Mouse (Mus musculus): ENCODE results near the gene Krt81.
A peak's percentile ranks its signal among the peaks of the same experiment; 100 is the strongest.

Krt81 gene

GRCm38 (mm10) chr15:101454774-101455173, 8.8 kb downstream of the Krt81 start:
- DNase-seq (ENCODE audit: low read depth in 1 of 2, low spot score in 2 of 2) = no peak

GRCm38 (mm10) chr15:101453093-101453736, 10.3 kb downstream of the Krt81 start:
- peak in 1 of 2 experiments; percentile 69 for DNase-seq (ENCODE audit: low read depth in 1 of 2, low spot score in 2 of 2)

GRCm38 (mm10) chr15:101447444-101447843, 16.1 kb downstream of the Krt81 start, which contains the start of gene Krt88:
TSS of gene Krt88 (plus strand) at chr15:101447744.
- no peak for DNase-seq (ENCODE audit: low read depth in 1 of 2, low spot score in 2 of 2)

- DNase-seq (ENCODE audit: low read depth in 1 of 2, low spot score in 2 of 2) = no peak
Measured at GRCm38 (mm10) chr15:101446572-101446971, 17.0 kb downstream of the Krt81 start.

GRCm38 (mm10) chr15:101440837-101441236, 22.7 kb downstream of the Krt81 start:
- DNase-seq (ENCODE audit: low read depth in 1 of 2, low spot score in 2 of 2) = no peak

GRCm38 (mm10) chr15:101438555-101438954, 25.0 kb downstream of the Krt81 start, which contains the start of gene Krt87:
TSS of gene Krt87 (minus strand) at chr15:101438804.
- DNase-seq (ENCODE audit: low read depth in 1 of 2, low spot score in 2 of 2) = no peak

- no peak for DNase-seq (ENCODE audit: low read depth in 1 of 2, low spot score in 2 of 2)
Measured at GRCm38 (mm10) chr15:101436611-101437010, 26.9 kb downstream of the Krt81 start.

GRCm38 (mm10) chr15:101424914-101425313, 38.6 kb downstream of the Krt81 start:
- no peak for DNase-seq (ENCODE audit: low read depth in 1 of 2, low spot score in 2 of 2)

GRCm38 (mm10) chr15:101420903-101421302, 42.6 kb downstream of the Krt81 start:
- DNase-seq (ENCODE audit: low read depth in 1 of 2, low spot score in 2 of 2) = no peak

GRCm38 (mm10) chr15:101418950-101419349, 44.6 kb downstream of the Krt81 start:
- DNase-seq (ENCODE audit: low read depth in 1 of 2, low spot score in 2 of 2) = no peak

GRCm38 (mm10) chr15:101414807-101415565, 48.6 kb downstream of the Krt81 start:
- no peak for DNase-seq (ENCODE audit: low read depth in 1 of 2, low spot score in 2 of 2)

GRCm38 (mm10) chr15:101413916-101414635, 49.5 kb downstream of the Krt81 start:
- no peak for DNase-seq (ENCODE audit: low read depth in 1 of 2, low spot score in 2 of 2)

- DNase-seq (ENCODE audit: low read depth in 1 of 2, low spot score in 2 of 2) = no peak
Measured at GRCm38 (mm10) chr15:101412188-101412587, 51.4 kb downstream of the Krt81 start.

GRCm38 (mm10) chr15:101410775-101411174, 52.8 kb downstream of the Krt81 start, which contains the start of gene Krt7:
TSS of gene Krt7 (plus strand) at chr15:101411043.
- DNase-seq (ENCODE audit: low read depth in 1 of 2, low spot score in 2 of 2) = no peak
